Mouse (Mus musculus): ENCODE data around the gene Sprr4. TPM values are rescaled to one million over a fixed set of nuclear protein-coding genes. Genes with fewer than 3 reads are reported as not detected.

Gene Sprr4
- polyA plus RNA-seq, 1 experiment from 2014 or later: not detected

DNA sequence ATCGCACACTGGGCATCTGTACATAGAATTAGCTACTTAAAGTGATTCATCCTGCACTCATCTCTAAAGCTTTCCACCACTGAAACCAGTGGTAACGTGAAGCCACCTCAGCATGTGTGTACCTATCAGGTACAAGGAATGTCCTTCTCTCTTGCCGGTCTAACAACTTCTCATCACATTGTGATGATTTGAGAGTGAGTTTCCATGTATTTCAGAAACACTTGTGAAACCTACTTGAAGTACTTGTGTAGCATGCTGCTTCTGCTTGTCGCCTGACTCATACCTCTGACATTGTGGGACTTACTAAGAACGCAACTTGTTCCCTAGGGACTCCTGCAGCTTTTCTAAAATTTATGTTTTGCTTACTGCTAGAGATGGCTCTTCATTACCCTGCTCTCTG, 45.1 kb downstream of the Sprr4 start:
- Histone ChIP-seq H3K36me3 (replicated peaks) (no peaks in the 10 kb centered on the region), H3K9me3 (no peaks in the 10 kb centered on the region), H3K4me1 (no peaks in the 10 kb centered on the region), H3K27ac (no peak overlapping the region), H3K27me3 (ENCODE audit: poor library complexity, severe bottlenecking) (no peaks in the 10 kb centered on the region), H3K4me3 (no peak overlapping the region)
- DNase-seq (ENCODE audit: extremely low spot score, low spot score): no peak
- 91% methylated on average over 5 of the region's 5 CpGs for WGBS

Other genes with a start within 250 kb of the Sprr4 start
- gene Sprr2a3, start 215.1 kb downstream of the Sprr4 start, polyA plus RNA-seq (2016; fragmentation: Nextera tagmentation; extraction: Ambion mirVana): not detected in 2 replicates
- gene Sprr2b, start 183.9 kb downstream of the Sprr4 start, polyA plus RNA-seq (2016; fragmentation: Nextera tagmentation; extraction: Ambion mirVana): not detected in 2 replicates
- gene Sprr2d, start 161.4 kb downstream of the Sprr4 start, polyA plus RNA-seq (2016; fragmentation: Nextera tagmentation; extraction: Ambion mirVana): not detected in 2 replicates
- not detected in 2 replicates for gene Sprr2e, start 148.3 kb downstream of the Sprr4 start, polyA plus RNA-seq (2016; fragmentation: Nextera tagmentation; extraction: Ambion mirVana)
- gene Sprr2f, start 135.3 kb downstream of the Sprr4 start, polyA plus RNA-seq (2016; fragmentation: Nextera tagmentation; extraction: Ambion mirVana): not detected in 2 replicates
- not detected in 2 replicates for gene Sprr2h, start 114.8 kb downstream of the Sprr4 start, polyA plus RNA-seq (2016; fragmentation: Nextera tagmentation; extraction: Ambion mirVana)
- gene Sprr2i, start 92.5 kb downstream of the Sprr4 start, polyA plus RNA-seq (2016; fragmentation: Nextera tagmentation; extraction: Ambion mirVana): not detected in 2 replicates
- not detected in 2 replicates for gene Sprr2j-ps, start 82.4 kb downstream of the Sprr4 start, polyA plus RNA-seq (2016; fragmentation: Nextera tagmentation; extraction: Ambion mirVana)
- gene Gm9774, start 71.1 kb downstream of the Sprr4 start, polyA plus RNA-seq (2016; fragmentation: Nextera tagmentation; extraction: Ambion mirVana): 7.9 and 10.0 TPM in 2 replicates
- gene Sprr2k, start 67.9 kb downstream of the Sprr4 start, polyA plus RNA-seq (2016; fragmentation: Nextera tagmentation; extraction: Ambion mirVana): not detected in 2 replicates
- not detected in 2 replicates for gene Sprr1b, start 61.7 kb downstream of the Sprr4 start, polyA plus RNA-seq (2016; fragmentation: Nextera tagmentation; extraction: Ambion mirVana)
- gene Sprr3, start 41.8 kb downstream of the Sprr4 start, polyA plus RNA-seq (2016; fragmentation: Nextera tagmentation; extraction: Ambion mirVana): not detected in 2 replicates
- gene Sprr1a, start 14.6 kb downstream of the Sprr4 start, polyA plus RNA-seq (2016; fragmentation: Nextera tagmentation; extraction: Ambion mirVana): not detected in 2 replicates
- not detected in 2 replicates for gene 2310046K23Rik, start 34.0 kb upstream of the Sprr4 start, polyA plus RNA-seq (2016; fragmentation: Nextera tagmentation; extraction: Ambion mirVana)
- not detected in 2 replicates for gene Ivl, start 73.2 kb upstream of the Sprr4 start, polyA plus RNA-seq (2016; fragmentation: Nextera tagmentation; extraction: Ambion mirVana)
- gene Smcp, start 88.5 kb upstream of the Sprr4 start, polyA plus RNA-seq (2016; fragmentation: Nextera tagmentation; extraction: Ambion mirVana): not detected in 2 replicates
- not detected in 2 replicates for gene 2210017I01Rik, start 107.0 kb upstream of the Sprr4 start, polyA plus RNA-seq (2016; fragmentation: Nextera tagmentation; extraction: Ambion mirVana)
- gene Lce6a, start 121.2 kb upstream of the Sprr4 start, polyA plus RNA-seq (2016; fragmentation: Nextera tagmentation; extraction: Ambion mirVana): not detected in 2 replicates
- not detected in 2 replicates for gene Lce1a1, start 147.8 kb upstream of the Sprr4 start, polyA plus RNA-seq (2016; fragmentation: Nextera tagmentation; extraction: Ambion mirVana)
- gene Lce1b, start 156.4 kb upstream of the Sprr4 start, polyA plus RNA-seq (2016; fragmentation: Nextera tagmentation; extraction: Ambion mirVana): not detected in 2 replicates
- gene Lce1a2, start 169.8 kb upstream of the Sprr4 start, polyA plus RNA-seq (2016; fragmentation: Nextera tagmentation; extraction: Ambion mirVana): not detected in 2 replicates
- not detected in 2 replicates for gene Lce1c, start 178.8 kb upstream of the Sprr4 start, polyA plus RNA-seq (2016; fragmentation: Nextera tagmentation; extraction: Ambion mirVana)
- gene Lce1d, start 186.7 kb upstream of the Sprr4 start, polyA plus RNA-seq (2016; fragmentation: Nextera tagmentation; extraction: Ambion mirVana): not detected in 2 replicates
- gene Lce1e, start 208.6 kb upstream of the Sprr4 start, polyA plus RNA-seq (2016; fragmentation: Nextera tagmentation; extraction: Ambion mirVana): not detected in 2 replicates
- gene Lce1f, start 219.9 kb upstream of the Sprr4 start, polyA plus RNA-seq (2016; fragmentation: Nextera tagmentation; extraction: Ambion mirVana): not detected in 2 replicates
- not detected in 2 replicates for gene Gm38119, start 238.6 kb upstream of the Sprr4 start, polyA plus RNA-seq (2016; fragmentation: Nextera tagmentation; extraction: Ambion mirVana)